17 mouse cellular contexts compared by ENCODE assay signal in the genomic region with DNA sequence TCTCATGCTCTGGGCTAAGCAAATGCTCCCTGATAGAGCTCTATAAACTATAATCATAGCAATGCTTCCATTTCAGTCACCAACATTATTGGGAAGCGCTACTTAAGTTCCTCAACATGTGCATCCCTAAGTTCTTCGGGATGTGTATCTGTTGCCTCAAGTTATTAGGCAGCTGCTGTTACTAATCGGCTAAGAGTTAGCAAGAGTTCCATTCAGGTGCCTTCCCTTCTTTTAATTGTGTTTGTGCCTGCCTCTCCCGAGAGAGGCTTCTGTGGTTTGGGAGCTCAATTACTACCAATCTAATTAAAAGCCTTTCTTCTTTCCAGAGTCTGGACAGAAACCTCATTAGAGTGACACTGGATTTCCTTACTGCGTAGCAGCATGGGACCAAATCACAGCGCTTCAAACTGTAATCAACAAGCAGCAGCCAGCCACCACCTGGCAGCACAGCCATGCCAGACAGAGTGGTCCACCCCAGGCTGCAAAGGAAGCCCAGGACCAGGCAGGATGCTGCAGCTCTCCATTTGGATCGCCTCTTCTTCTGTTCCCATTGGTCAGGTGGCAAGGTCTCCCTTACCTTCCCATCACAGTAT. TPM values are rescaled to one million over a fixed set of nuclear protein-coding genes. Genes with fewer than 3 reads are reported as not detected.
DNase-seq lines count a peak whose midpoint lies in the region; ATAC-seq and TF ChIP-seq lines count a peak whose summit lies in the region.
"Had no signal": no experiment of that assay in that cellular context is flagged by ENCODE, and none has a peak within 500 bp of the region (broad histone marks: within the 10 kb centered on the region; RNA-seq: fewer than 3 reads in every experiment).

No protein-coding gene starts in this region.

- no peaks in the 10 kb centered on the region for H3K9me3 ChIP-seq in midbrain, embryonic 13.5 days
- H3K9me3 ChIP-seq in midbrain, embryonic 10.5 days (replicated peaks): no peaks in the 10 kb centered on the region
- no peaks in the 10 kb centered on the region for H3K9me3 ChIP-seq in hindbrain, postnatal 0 days (ENCODE audit: low read length)
- H3K9me3 ChIP-seq: limb, embryonic 15.5 days had no signal

- H3K4me1 ChIP-seq in midbrain, embryonic 13.5 days (replicated peaks): no peaks in the 10 kb centered on the region
- no peaks in the 10 kb centered on the region for H3K4me1 ChIP-seq in midbrain, embryonic 10.5 days
- H3K4me1 ChIP-seq in hindbrain, postnatal 0 days (ENCODE audit: insufficient read depth, low read length): no peaks in the 10 kb centered on the region
- H3K4me1 ChIP-seq: limb, embryonic 15.5 days had no signal

- TF ChIP-seq CTCF in hindbrain, postnatal 0 days (IDR thresholded peaks at IDR 0.05; ENCODE audit: low read depth): no peak

- WGBS in midbrain, embryonic 13.5 days: 36% methylated on average over 7 of the region's 7 CpGs
- 46% methylated on average over 7 of the region's 7 CpGs for WGBS in midbrain, embryonic 10.5 days
- WGBS in hindbrain, postnatal 0 days: 42% methylated on average over 7 of the region's 7 CpGs

- H3K27me3 ChIP-seq in midbrain, embryonic 13.5 days: no peaks in the 10 kb centered on the region
- H3K27me3 ChIP-seq in midbrain, embryonic 10.5 days (ENCODE audit: low read depth, poor library complexity, severe bottlenecking): no peaks in the 10 kb centered on the region
- no peaks in the 10 kb centered on the region for H3K27me3 ChIP-seq in hindbrain, postnatal 0 days (ENCODE audit: insufficient read depth, low read length)
- H3K27me3 ChIP-seq: limb, embryonic 15.5 days had no signal

- intact Hi-C loops in heart, postnatal 36 days (cut with DNase I): no loop called here

- H3K4me2 ChIP-seq in midbrain, embryonic 13.5 days (replicated peaks): no peak overlapping the region
- H3K4me2 ChIP-seq in hindbrain, postnatal 0 days (ENCODE audit: low read depth, low read length): no peak overlapping the region
- H3K4me2 ChIP-seq: limb, embryonic 15.5 days had no signal

- no peak overlapping the region for H3K4me3 ChIP-seq in midbrain, embryonic 13.5 days (replicated peaks)
- H3K4me3 ChIP-seq in midbrain, embryonic 10.5 days: no peak overlapping the region
- no peak overlapping the region for H3K4me3 ChIP-seq in hindbrain, postnatal 0 days (ENCODE audit: low read length)
- H3K4me3 ChIP-seq: erythroblast, embryonic 14.5 days; limb, embryonic 15.5 days had no signal

- H3K27ac ChIP-seq in midbrain, embryonic 13.5 days: no peak overlapping the region
- no peak overlapping the region for H3K27ac ChIP-seq in midbrain, embryonic 10.5 days (replicated peaks)
- no peak overlapping the region for H3K27ac ChIP-seq in hindbrain, postnatal 0 days
- H3K27ac ChIP-seq: limb, embryonic 15.5 days; macrophage had no signal

- ATAC-seq in midbrain, embryonic 13.5 days: peak; percentile 82
- ATAC-seq in hindbrain, postnatal 0 days: peak; percentile 85

- peak; percentile 3 for DNase-seq in adrenal gland, postnatal 25 days
- no peak for DNase-seq in adrenal gland, adult 18-20 months (ENCODE audit: low spot score in 2 of 2)
- DNase-seq in midbrain, embryonic 10.5 days (ENCODE audit: low spot score): no peak
- DNase-seq in hindbrain, postnatal 0 days (ENCODE audit: low spot score): peak; percentile 63
- no peak for DNase-seq in heart, postnatal 36 days
- no peak for DNase-seq in spleen, adult 12 weeks (ENCODE audit: low spot score)
- no peak for DNase-seq in right cerebral cortex, postnatal 10 days (ENCODE audit: low spot score in 2 of 2)
- DNase-seq: cerebellum, adult 11-12 months; gastrocnemius, postnatal 10 days; heart, postnatal 4 days; kidney, adult 2 months; kidney, postnatal 4 days; lung, adult 2 months had no signal

- no peak overlapping the region for H3K9ac ChIP-seq in midbrain, embryonic 13.5 days (replicated peaks)
- H3K9ac ChIP-seq in hindbrain, postnatal 0 days (replicated peaks; ENCODE audit: low read length): no peak overlapping the region
- H3K9ac ChIP-seq: limb, embryonic 15.5 days had no signal

- no peaks in the 10 kb centered on the region for H3K36me3 ChIP-seq in midbrain, embryonic 13.5 days
- H3K36me3 ChIP-seq in midbrain, embryonic 10.5 days: no peaks in the 10 kb centered on the region
- H3K36me3 ChIP-seq in hindbrain, postnatal 0 days (ENCODE audit: insufficient read depth, low read length): no peaks in the 10 kb centered on the region
- H3K36me3 ChIP-seq: limb, embryonic 15.5 days had no signal

RNA-seq across cellular contexts. Expression of a gene that starts 50.0 kb away (rescaled TPM):
- 13.6 and 21.8 TPM in 2 replicates for total RNA-seq in adrenal gland, postnatal 25 days (2021)
- 10 to 100 TPM; 16.8 to 21.2 TPM for total RNA-seq in adrenal gland, adult 18-20 months (2021)
- polyA plus RNA-seq in midbrain, embryonic 13.5 days (2015; fragmentation: Nextera tagmentation; extraction: Ambion mirVana): 4.5 and 5.8 TPM in 2 replicates
- polyA plus RNA-seq in midbrain, embryonic 10.5 days (2016; fragmentation: Nextera tagmentation; extraction: Ambion mirVana): 5.7 and 7.0 TPM in 2 replicates
- 35.7 and 38.9 TPM in 2 replicates for total RNA-seq in hindbrain, postnatal 0 days (2014; rRNA removed)
- 6.8 and 7.6 TPM in 2 replicates for polyA plus RNA-seq in hindbrain, postnatal 0 days (2015; fragmentation: Nextera tagmentation; extraction: Ambion mirVana)
- total RNA-seq in heart, postnatal 36 days (2021): not detected
- polyA plus RNA-seq: erythroblast, embryonic 14.5 days; macrophage had no signal

Comparison
In these comparisons a context has a peak if more than half of its experiments do, and no peak if none do; other contexts are left out.
1. DNase-seq: peak in adrenal gland, postnatal 25 days (single experiment) and hindbrain, postnatal 0 days (single experiment); none in adrenal gland, adult 18-20 months (0 of 2), midbrain, embryonic 10.5 days (single experiment), heart, postnatal 36 days (0 of 2), spleen, adult 12 weeks (single experiment) and right cerebral cortex, postnatal 10 days (0 of 2).
2. RNA of a gene that starts 50.0 kb away (total RNA-seq): 35.7 to 38.9 TPM in hindbrain, postnatal 0 days, 13.6 to 21.8 TPM in adrenal gland, postnatal 25 days and 16.8 to 21.2 TPM in adrenal gland, adult 18-20 months; not detected in heart, postnatal 36 days; every median in the first group is over 10 times any median in the second.